Mouse (Mus musculus): ENCODE results near the gene Phf13. TPM values are rescaled to one million over a fixed set of nuclear protein-coding genes. Genes with fewer than 3 reads are reported as not detected.

Phf13 gene
- polyA plus RNA-seq, 1 experiment: 5.5 TPM

GRCm38 (mm10) chr4:152008148-152008500 is 12.1 kb upstream of the Phf13 start:
- peak overlapping the region; percentile 76 for H3K4me3 ChIP-seq (ENCODE audit: insufficient read depth, low read depth, low read length)
- H3K36me3 ChIP-seq (ENCODE audit: control insufficient read depth, insufficient read depth, low read length): no peaks in the 10 kb centered on the region
- TF ChIP-seq POLR2A (IDR thresholded peaks at IDR 0.05; ENCODE audit: low read depth, low read length): no peak
- no peak for TF ChIP-seq CTCF (conservative IDR thresholded peaks at IDR 0.05; ENCODE audit: insufficient read depth, insufficient read length, low read depth, low read length)
- DNase-seq: peak; percentile 37
- peaks cover 20% of the 10 kb centered on the region for H3K4me1 ChIP-seq (ENCODE audit: control insufficient read depth, insufficient read depth, low read length)
- H3K27ac ChIP-seq (ENCODE audit: insufficient read depth, low read depth, low read length): peak overlapping the region; percentile 89
- 1% methylated on average over 14 of the region's 14 CpGs for WGBS
- H3K27me3 ChIP-seq (replicated peaks; ENCODE audit: control insufficient read depth, insufficient read depth, low read length): no peaks in the 10 kb centered on the region

- no peak for TF ChIP-seq CTCF (conservative IDR thresholded peaks at IDR 0.05; ENCODE audit: insufficient read depth, insufficient read length, low read depth, low read length)
- TF ChIP-seq POLR2A (IDR thresholded peaks at IDR 0.05; ENCODE audit: low read depth, low read length): no peak
- Histone ChIP-seq H3K4me3 (ENCODE audit: insufficient read depth, low read depth, low read length) (peak overlapping the region; percentile 76), H3K4me1 (ENCODE audit: control insufficient read depth, insufficient read depth, low read length) (peaks cover 16% of the 10 kb centered on the region), H3K27me3 (replicated peaks; ENCODE audit: control insufficient read depth, insufficient read depth, low read length) (no peaks in the 10 kb centered on the region), H3K27ac (ENCODE audit: insufficient read depth, low read depth, low read length) (peak overlapping the region; percentile 89), H3K36me3 (ENCODE audit: control insufficient read depth, insufficient read depth, low read length) (no peaks in the 10 kb centered on the region)
- peak; percentile 71 for DNase-seq
- WGBS: 16% methylated on average over 8 of the region's 8 CpGs
These were observed 11.6 kb upstream of the Phf13 start for GRCm38 (mm10) chr4:152007481-152008147.

- no peak for DNase-seq
- Histone ChIP-seq H3K27me3 (replicated peaks; ENCODE audit: control insufficient read depth, insufficient read depth, low read length) (no peaks in the 10 kb centered on the region), H3K36me3 (ENCODE audit: control insufficient read depth, insufficient read depth, low read length) (no peaks in the 10 kb centered on the region), H3K4me1 (ENCODE audit: control insufficient read depth, insufficient read depth, low read length) (peaks cover 12% of the 10 kb centered on the region), H3K4me3 (ENCODE audit: insufficient read depth, low read depth, low read length) (no peak overlapping the region), H3K27ac (ENCODE audit: insufficient read depth, low read depth, low read length) (no peak overlapping the region)
- TF ChIP-seq CTCF (conservative IDR thresholded peaks at IDR 0.05; ENCODE audit: insufficient read depth, insufficient read length, low read depth, low read length): no peak
- TF ChIP-seq POLR2A (IDR thresholded peaks at IDR 0.05; ENCODE audit: low read depth, low read length): no peak
- WGBS: 63% methylated on average over 3 of the region's 3 CpGs
These were observed 10.8 kb upstream of the Phf13 start for GRCm38 (mm10) chr4:152006812-152007211.

- WGBS: 74% methylated on average over 6 of the region's 6 CpGs
- no peak overlapping the region for H3K4me3 ChIP-seq (ENCODE audit: insufficient read depth, low read depth, low read length)
These were observed 10.1 kb upstream of the Phf13 start for GRCm38 (mm10) chr4:152006137-152006536.

GRCm38 (mm10) chr4:152002063-152002462 is 6.0 kb upstream of the Phf13 start:
- H3K4me3 ChIP-seq (ENCODE audit: insufficient read depth, low read depth, low read length): no peak overlapping the region
- peaks cover 4% of the 10 kb centered on the region; the same call in 1 of the 2 replicates for H3K4me1 ChIP-seq (ENCODE audit: control insufficient read depth, insufficient read depth, low read length)
- TF ChIP-seq CTCF (conservative IDR thresholded peaks at IDR 0.05; ENCODE audit: insufficient read depth, insufficient read length, low read depth, low read length): no peak
- TF ChIP-seq POLR2A (IDR thresholded peaks at IDR 0.05; ENCODE audit: low read depth, low read length): no peak
- 97% methylated on average over 3 of the region's 3 CpGs for WGBS
- no peaks in the 10 kb centered on the region for H3K36me3 ChIP-seq (ENCODE audit: control insufficient read depth, insufficient read depth, low read length)
- H3K27me3 ChIP-seq (replicated peaks; ENCODE audit: control insufficient read depth, insufficient read depth, low read length): no peaks in the 10 kb centered on the region
- DNase-seq: no peak
- no peak overlapping the region for H3K27ac ChIP-seq (ENCODE audit: insufficient read depth, low read depth, low read length)

More at GRCm38 (mm10) chr4:152006137-152006536, 10.1 kb upstream of the Phf13 start:
- no peak for DNase-seq
- H3K27ac ChIP-seq (ENCODE audit: insufficient read depth, low read depth, low read length): no peak overlapping the region
- H3K36me3 ChIP-seq (ENCODE audit: control insufficient read depth, insufficient read depth, low read length): no peaks in the 10 kb centered on the region
- no peaks in the 10 kb centered on the region for H3K27me3 ChIP-seq (replicated peaks; ENCODE audit: control insufficient read depth, insufficient read depth, low read length)
- TF ChIP-seq POLR2A (IDR thresholded peaks at IDR 0.05; ENCODE audit: low read depth, low read length): no peak
- TF ChIP-seq CTCF (conservative IDR thresholded peaks at IDR 0.05; ENCODE audit: insufficient read depth, insufficient read length, low read depth, low read length): peak; percentile 26; the same call in 1 of the 2 replicates
- peaks cover 10% of the 10 kb centered on the region for H3K4me1 ChIP-seq (ENCODE audit: control insufficient read depth, insufficient read depth, low read length)

GRCm38 (mm10) chr4:152001335-152001734 is 5.3 kb upstream of the Phf13 start:
- H3K36me3 ChIP-seq (ENCODE audit: control insufficient read depth, insufficient read depth, low read length): no peaks in the 10 kb centered on the region
- peaks cover 4% of the 10 kb centered on the region; the same call in 1 of the 2 replicates for H3K4me1 ChIP-seq (ENCODE audit: control insufficient read depth, insufficient read depth, low read length)
- no peaks in the 10 kb centered on the region for H3K27me3 ChIP-seq (replicated peaks; ENCODE audit: control insufficient read depth, insufficient read depth, low read length)
- no peak for DNase-seq
- no peak overlapping the region for H3K27ac ChIP-seq (ENCODE audit: insufficient read depth, low read depth, low read length)
- 74% methylated on average over 4 of the region's 4 CpGs for WGBS
- H3K4me3 ChIP-seq (ENCODE audit: insufficient read depth, low read depth, low read length): no peak overlapping the region
- TF ChIP-seq CTCF (conservative IDR thresholded peaks at IDR 0.05; ENCODE audit: insufficient read depth, insufficient read length, low read depth, low read length) (no peak), POLR2A (IDR thresholded peaks at IDR 0.05; ENCODE audit: low read depth, low read length) (no peak)

GRCm38 (mm10) chr4:152000906-152001305 is 4.8 kb upstream of the Phf13 start:
- Histone ChIP-seq H3K27ac (ENCODE audit: insufficient read depth, low read depth, low read length) (no peak overlapping the region), H3K4me1 (ENCODE audit: control insufficient read depth, insufficient read depth, low read length) (peaks cover 4% of the 10 kb centered on the region; the same call in 1 of the 2 replicates), H3K27me3 (replicated peaks; ENCODE audit: control insufficient read depth, insufficient read depth, low read length) (no peaks in the 10 kb centered on the region), H3K36me3 (ENCODE audit: control insufficient read depth, insufficient read depth, low read length) (no peaks in the 10 kb centered on the region), H3K4me3 (ENCODE audit: insufficient read depth, low read depth, low read length) (no peak overlapping the region)
- TF ChIP-seq CTCF (conservative IDR thresholded peaks at IDR 0.05; ENCODE audit: insufficient read depth, insufficient read length, low read depth, low read length) (no peak), POLR2A (IDR thresholded peaks at IDR 0.05; ENCODE audit: low read depth, low read length) (no peak)
- no peak for DNase-seq
- WGBS: 36% methylated on average over 4 of the region's 4 CpGs
